Mouse (Mus musculus): ENCODE measurements around the gene Mamdc2.

DNA sequence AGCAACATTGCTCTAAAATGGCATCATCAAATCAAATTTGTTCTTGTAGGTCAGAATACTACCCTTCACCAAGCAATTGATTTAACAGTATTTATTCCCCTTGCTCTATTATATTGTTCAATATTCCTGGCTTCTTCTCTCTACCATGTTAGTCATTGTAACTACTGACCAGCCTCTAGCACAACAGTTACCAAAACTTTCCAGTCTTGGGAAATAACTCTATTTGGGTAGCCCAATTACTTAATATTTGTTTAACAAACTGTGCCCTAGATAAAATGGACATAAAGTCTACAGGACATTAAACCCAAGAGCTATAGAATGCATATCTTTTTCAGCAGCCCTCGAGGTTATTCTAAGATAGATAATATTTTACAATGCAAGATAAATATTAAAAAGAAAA, 159.0 kb downstream of the Mamdc2 start:
- TF ChIP-seq EP300 (optimal IDR thresholded peaks at IDR 0.05) (no peak), CTCF (IDR thresholded peaks at IDR 0.05; ENCODE audit: low read depth) (no peak)
